Mouse (Mus musculus) Muller cell, postnatal 12 days (primary cell): ENCODE measurements at regions not wholly inside any gene's neighbourhood (a gene's known extent, or its start where the extent isn't known, plus 50 kb on each side); places are given as distances from the start of the nearest gene placed in this dataset.

Source experiments
- DNase-seq: peaks from one replicate; pipeline ENCODE4 v3.0.0-alpha.2; 2015; ENCODE audit errors: inconsistent ontology term

DNA sequence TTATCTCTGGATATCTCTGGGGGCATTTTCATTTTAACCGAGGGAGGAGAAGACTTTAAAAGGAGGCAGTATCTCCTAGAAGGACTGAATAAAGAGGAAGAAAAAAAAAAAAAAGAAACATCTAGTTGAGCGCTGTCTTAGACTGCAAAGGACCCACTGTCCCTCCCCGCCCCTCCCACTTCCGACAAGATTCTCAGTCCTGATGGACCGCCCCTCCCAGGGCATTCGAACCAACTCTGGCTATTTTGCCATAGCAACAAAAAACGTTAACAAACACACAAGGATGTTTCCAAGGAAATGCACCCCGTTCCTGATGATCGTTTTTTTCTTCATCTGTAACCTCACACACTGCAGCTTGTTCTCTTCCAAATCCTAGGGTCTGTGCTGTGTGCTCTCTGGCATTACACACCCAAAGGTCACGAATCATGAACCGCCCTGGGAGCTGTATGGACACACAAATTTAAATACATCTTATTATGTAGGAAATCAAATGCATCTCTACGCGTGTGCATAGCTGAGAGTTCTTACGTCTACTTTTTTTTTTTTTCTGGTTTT lies 75.8 kb downstream of the Rnd3 start:
- no peak for DNase-seq

DNA sequence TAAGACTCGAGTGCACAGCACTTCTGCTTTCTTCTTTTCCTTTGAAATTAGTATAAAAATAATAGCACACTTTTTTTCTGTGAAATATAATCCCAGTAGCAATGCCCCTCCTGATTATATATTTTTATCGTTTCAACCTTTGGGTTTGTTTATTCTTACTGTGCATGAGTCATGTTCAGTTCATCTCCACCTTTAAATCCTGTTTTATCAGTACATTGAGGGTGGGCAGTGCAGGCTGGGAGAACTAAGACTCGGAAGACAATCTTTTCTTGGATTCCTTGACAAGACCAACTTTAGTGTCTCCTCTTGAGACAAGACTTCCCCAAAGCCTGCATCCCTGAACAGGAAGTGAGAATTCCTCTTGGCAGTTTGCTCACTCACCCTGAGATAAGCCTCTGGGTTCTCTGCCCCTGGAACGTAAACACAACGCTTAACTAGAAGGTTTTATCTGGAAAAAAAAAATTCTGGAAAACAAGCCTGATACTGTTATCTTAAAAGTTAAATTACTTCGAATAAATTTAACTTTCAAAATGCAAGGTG lies 76.5 kb downstream of the Rnd3 start:
- no peak for DNase-seq

DNA sequence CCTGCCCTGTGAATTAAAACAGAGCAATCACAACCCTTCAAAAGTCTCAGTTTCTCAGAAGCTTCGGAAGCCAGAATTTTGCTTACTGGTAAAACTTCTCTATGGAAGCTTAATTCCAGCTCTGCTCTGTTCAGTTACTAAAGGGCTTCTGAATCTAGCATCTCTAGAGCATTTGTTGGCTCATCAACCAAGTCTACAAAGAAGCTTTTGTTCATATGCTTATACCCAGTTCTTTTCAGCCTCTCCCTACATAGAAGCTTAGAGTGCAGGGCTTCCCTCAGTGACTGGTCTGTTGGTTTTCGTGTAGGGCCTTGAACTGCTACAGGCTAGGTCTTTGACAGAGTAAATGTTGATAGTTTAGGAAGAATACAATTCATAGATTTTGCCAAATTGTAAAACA lies 78.0 kb downstream of the Rnd3 start:
- no peak for DNase-seq

DNA sequence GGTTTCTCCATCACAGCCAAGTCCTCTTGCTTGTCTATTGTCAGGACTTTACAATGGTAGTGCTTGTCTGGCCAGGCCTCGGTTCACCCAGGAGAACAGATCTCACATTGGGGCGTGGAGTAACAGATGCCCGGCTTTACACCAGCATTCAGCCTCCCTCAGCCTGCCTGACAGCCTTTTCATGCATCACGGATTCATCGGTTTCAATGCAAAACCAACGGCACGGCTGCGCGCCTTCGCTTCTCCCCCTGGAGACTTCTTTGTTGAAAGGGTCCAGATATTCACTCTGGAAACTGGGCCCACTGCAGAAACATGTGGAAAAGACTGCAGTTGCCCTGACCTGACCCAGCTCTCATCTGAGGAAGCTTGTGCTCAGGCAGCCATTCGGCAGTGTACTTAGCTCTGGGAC lies 82.5 kb downstream of the Rnd3 start:
- peak; percentile 24 for DNase-seq

DNA sequence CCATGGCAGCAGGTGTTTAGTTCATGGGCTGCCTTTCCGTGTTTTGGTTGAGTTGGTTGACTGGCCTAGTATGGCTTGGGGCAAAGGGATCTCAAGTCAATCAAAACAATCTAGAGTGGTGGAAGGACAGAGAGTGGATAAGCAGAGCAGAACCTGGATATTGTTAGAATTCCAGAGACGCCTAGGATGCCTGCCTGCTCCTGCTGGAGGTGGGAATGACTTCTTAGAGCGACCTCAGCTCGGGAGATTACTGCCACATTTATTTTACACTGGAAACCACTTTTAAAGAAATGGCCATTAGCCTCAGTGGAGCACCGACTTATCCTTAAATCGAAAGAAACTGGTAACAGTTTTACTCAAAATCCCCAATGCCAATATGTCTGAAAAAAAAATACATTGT lies 83.1 kb downstream of the Rnd3 start:
- DNase-seq = no peak

DNA sequence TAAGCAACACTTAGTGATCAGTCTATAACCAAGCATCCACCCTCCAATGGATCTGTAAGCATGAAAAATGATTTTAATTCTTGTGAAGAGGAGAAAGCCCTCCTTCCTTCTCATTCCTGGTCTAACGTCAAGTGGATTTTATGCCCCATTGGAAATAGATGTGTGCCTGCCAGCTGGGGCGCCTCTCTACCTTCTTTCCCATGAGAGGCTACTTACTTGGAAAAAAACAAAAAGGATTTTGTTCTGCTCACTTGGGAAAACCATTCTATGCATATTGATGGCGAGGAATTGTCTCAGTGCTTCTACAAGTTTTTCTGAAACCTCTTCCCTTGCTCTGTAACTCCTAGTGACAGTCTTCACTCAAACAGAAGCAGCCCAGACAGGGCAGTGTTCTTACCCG lies 84.1 kb downstream of the Rnd3 start:
- no peak for DNase-seq

DNA sequence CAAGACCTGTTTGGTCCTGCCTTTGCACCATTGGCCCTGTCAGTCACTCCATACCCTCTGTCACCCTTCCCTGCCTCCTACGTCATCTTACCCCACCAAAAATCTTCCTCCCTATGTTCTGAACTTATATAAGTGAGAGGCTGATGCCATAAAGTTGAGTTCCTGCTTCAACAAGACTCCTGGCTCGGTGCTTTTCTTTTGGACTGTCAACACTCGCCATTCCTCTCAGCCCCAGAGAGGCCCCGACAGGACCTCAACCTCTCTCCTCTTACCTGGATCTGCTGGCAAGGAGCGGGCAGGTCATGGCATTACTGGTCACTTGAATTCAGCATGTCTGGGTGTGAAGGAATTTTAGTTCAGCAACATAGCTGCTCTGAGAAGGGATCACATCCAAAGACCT lies 86.9 kb downstream of the Rnd3 start:
- DNase-seq = no peak

DNA sequence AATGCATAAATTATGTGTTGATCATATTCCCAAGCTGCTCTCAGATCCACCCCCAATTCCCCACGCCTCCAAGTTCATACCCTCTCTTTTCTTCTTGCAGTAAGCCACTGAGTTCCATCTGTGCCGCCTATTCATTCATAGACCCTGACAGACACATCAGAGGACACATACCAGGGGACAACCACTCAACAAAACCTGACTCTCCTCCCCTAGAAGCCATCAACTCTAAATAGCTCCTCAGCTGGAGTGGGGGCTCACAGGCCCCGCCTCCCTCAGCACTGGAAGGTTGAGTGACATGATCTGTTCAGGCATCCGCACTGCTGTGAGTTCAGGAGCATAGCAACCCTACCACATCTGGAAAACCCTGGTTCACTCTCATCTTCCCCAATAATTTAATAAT lies 90.8 kb downstream of the Rnd3 start:
- DNase-seq = no peak

DNA sequence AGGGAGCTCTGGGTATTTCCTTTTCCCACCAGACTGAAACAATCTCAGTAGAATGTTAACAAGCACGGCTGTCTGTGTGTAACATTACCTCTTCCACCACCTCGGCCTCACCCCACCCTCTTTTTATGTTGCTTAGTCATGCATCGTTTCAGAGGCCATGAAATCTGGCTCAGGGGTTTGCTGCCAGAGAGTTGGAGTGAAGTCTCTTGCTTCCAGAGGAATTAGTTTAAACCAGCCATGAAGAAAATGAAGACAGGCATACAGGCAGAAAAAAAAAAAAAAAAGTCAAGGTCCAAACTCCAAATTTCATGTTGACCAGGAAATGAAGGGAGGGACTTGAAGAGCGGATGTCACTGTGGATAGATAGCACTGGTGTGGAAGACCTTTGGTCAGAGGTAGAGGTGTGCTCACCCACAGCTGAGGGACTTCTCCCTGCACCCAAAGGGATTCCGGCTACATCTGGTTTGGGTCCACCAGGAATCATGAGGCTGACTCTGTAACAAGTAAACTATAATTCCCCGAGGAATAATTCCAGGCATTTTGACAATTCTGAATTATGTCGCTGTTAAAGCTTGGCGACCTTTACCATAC lies 92.7 kb downstream of the Rnd3 start:
- DNase-seq = peak; percentile 83

DNA sequence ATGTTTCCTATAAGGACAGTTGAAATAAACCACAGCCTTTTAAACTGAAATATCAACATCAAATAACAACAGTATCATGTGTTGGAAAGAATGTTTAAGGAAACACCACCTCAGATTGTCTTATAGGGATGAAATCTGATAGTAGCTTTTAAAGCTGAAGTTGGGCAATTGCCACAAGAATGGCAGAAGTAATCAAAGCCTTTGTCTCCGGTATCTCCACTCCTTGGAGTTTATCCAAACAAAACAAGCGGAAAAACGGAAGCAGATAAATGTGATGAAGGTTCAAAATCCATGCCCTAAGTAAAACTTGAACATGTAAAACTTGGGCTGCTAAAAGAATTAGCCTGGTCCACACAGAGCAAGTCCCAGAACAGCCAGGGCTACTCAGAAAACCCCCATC lies 93.6 kb downstream of the Rnd3 start:
- DNase-seq = no peak

DNA sequence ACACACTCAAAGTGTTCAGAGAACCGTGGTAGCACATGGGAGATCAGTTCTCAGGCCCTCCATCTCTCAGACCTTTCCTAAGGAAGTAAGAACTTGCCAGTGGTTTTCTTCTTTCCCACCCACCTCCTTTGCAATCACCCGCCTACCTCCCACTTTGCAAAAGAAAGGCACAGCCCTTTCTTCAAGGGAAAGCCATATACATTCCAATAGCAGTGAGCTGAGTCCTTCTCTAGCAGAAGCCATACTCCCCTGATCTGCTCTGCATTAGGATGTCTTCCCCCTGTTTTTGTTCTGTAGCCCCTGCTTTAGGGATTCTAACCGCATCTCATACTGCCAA lies 99.1 kb downstream of the Rnd3 start:
- DNase-seq = no peak

DNA sequence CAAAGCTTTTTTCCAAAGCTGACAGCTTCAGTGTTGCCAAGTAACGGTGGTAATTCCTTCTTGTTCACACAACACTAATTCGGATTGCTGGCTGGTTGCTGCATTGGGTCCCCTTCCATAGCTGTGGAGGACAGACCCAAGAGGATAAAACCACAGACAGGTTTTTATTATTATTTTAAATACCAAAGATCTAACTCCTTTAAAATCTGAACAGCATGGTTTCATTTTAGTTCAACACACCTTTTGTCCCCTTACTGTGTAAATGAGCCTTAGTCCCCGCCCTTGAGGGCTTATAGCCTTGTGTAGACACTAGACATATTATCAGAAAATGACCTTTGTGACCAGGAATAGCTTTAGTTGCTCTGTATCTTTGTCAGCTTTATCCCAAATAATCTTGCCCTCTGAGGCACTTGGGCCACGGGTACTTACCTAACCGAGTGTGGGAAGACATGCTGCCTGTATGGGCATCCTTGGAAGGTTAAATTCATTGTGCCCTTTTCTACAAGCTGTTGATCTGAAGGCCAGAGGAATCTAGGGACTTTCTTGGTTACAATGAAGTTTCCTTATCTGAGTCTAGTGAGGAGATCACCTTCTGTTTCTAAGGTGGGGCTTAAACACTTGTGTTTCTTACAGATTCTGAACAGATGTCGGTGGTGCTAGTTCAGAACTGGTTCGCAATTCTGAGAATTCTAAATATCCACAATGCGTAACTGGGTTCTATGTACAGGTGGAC lies 99.6 kb downstream of the Rnd3 start:
- no peak for DNase-seq

DNA sequence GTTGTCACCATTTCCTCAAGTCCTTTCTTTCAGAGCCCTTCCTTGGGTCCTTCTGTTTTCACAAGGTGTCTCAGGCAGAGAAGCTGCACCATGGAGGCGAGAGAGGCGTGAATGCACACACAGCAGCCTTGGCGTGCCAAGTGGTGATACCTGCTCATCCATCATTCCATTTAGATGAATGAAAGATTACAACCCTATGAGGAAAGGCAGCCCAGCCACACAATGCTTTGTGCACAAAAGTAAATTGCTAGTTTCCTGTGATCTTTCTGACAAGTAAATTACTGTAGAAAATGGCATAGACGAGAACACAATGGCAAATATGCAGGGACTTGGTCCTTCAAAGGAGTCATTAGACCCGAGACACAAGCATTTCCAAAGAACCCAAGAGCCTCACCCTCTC lies 101.4 kb downstream of the Rnd3 start:
- DNase-seq = no peak

DNA sequence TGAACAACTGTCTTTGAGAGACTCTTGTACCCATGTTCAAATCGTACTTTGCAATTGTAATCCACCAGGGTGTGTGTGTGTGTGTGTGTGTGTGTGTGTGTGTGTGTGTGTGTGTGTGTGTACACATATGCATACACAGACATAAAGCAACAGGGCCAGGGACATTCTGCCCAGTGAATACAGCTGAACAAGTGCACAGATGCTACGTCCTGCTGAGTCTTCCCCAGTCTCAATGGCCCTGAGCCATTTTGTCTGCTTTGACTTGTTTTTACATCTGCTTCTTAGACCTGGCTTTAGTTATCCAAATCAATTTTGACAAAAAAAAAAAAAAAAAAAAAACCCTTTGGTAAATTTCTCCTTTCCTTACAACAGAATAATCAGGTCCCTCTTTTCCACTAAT lies 103.3 kb downstream of the Rnd3 start:
- no peak for DNase-seq

DNA sequence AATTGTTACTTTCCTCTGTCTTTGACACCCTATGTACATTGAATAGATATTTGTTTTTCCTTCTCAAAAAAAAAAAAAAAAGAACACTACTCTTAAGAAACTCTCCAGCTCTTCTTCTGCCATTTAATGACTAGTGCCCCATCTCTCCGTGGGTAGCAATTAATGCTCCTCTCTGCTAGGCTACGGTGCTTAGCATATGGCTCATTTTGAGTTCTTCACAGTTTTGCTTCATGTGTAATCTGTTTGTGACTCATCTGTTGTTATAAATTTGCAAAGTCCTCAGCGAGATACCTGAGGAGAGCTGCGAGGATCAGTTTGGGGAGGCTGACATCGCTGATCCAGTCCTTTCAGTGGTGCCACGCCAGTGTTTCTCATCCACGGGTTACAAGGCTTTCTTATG lies 107.8 kb downstream of the Rnd3 start:
- DNase-seq = no peak

DNA sequence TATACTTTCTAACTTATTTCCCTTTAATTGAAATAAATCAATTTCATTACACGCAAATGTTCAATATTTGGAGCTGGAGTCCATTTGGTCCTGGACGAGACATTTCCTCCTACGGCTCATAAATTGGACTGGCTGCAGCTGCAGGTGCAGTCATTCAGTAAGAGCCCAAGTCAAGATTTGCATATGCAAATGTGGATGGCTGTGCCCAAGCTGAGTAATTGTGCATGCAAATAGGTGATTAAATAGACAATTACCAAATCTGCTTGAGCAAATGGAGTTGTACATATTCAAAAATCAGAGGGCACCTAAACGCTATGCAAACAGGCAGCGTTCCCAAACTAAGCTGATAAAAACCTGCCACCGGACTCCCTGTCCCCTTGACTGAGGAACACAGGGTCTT lies 110.2 kb downstream of the Rnd3 start:
- no peak for DNase-seq

DNA sequence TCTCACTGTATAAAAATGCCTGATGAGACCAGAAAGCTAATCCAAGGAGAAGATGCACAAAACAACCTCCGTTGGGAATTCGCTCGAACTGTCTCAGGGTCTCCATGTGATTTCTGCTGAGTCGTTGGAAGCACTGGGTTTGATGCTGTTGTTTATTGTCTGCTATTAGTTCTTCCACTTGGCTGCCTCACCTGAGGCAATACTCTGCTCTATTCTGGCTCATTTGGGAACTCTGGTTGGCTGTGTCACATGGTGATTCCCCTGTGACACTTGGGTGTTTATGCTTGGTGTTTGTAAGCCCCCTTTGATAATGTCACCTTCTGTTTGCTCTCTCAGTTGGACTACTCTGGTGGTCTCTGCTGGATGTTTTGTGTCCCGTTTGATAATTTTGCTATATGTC lies 111.9 kb downstream of the Rnd3 start:
- DNase-seq = no peak

DNA sequence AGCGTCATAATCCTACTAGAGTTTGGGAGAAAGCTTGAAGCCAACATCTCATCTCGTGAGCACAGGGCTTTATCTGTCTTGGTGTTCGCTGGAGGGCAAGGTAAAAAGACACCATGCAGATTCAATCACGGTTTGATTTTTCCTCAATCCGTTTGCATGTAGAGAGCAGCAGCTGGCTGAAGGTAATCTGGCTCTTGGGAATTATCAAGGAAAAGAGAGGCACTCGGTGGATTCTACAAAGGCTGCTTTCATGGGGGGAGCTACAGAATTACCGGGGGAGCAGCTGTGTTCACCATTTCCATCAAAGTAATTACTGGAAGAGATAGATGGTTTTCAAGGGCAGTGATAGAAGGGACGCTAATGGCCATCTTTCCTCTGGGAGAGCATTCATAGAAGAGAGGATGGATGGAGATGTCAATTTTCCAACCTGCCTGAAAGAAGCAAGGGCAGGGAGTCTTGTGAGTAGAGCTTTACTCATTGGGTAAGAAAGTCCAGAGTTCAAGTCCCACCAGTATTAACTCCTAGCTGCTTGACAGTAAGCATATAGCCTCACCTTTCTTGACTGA lies 112.6 kb downstream of the Rnd3 start:
- no peak for DNase-seq

DNA sequence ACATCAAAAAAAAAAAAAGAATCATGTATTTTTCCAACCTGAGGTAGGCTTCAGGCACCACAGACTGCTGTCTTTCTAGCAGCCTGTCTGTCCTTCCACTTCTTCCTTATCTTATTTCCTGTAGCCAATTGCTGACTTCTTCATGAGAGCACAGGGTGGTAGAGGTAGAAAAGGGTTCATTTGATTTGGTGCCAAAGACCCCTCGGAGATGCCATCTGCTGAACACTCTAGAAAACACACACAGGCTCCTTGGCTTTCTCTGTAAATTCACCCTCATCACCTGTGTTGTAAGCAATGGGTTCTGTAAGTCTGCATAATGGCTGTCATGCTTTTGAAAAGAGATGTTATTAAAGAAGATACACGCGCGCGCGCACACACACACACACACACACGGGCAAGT lies 115.0 kb downstream of the Rnd3 start:
- no peak for DNase-seq

DNA sequence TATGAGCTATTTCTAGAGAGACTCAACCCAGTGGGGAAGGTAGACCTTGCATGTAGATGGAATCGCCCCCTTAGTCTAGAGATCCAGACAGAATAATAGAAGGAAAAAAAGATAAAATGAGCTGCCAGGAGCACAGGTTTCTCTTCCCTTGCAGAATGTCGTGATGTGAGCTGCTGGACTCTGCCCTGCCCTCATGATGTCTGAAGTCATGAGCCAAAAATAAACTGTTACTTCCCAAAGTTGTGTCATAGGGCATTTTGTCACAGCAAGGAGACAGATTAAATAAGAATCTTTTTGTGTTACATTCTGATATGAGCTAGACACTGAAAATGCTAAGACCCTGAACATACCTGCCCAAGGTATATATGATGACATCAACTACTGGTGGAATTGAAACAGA lies 126.4 kb downstream of the Rnd3 start:
- DNase-seq = no peak

DNA sequence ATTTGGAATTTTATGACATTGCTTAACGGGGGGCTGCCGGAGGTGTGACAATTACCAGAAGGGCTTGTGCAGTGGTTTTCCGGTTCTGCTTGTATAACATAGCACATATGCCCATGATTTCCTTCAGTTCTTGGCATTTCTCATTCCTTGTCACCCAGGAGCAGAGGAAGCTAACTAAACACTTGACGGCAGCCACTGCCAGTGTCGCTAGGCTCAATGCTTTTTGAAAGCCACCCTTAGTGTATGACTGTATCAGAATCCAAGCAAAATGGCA lies 132.8 kb downstream of the Rnd3 start:
- DNase-seq = no peak

DNA sequence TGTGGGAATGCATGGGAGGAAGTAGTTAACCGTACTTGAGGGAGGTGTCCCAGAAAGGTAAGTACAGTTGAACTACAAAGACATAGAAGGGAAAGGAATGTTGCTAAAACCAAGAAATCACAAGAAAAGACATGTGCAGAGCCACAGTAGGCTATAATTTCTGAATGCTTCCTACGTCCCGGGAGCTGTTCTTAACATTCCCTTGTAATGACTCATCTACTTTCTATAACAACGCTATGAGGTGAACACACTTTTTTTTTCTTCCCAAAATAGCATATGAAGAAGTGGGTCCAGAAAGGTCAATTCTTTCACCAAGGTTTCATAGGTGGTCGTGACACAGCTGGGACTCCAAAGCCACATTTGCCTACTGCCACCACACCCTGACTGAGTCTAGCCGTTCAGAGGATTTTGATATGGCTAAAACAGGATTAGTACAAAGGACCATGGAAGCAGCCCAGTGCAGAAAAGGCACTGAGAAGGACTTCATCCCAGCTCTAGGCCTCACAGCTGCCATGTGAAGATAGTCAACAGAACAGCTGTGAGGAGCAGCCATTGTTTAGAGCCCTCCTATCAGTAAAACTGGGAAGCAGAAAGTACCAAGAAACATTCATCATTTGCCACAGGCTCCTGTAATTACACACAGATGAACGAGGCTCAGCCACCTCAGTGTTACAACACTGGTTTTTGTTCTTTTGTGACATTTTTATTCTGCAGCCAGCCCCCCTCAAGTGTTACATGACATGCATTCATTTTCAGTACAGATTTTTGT lies 133.4 kb downstream of the Rnd3 start:
- DNase-seq = no peak

DNA sequence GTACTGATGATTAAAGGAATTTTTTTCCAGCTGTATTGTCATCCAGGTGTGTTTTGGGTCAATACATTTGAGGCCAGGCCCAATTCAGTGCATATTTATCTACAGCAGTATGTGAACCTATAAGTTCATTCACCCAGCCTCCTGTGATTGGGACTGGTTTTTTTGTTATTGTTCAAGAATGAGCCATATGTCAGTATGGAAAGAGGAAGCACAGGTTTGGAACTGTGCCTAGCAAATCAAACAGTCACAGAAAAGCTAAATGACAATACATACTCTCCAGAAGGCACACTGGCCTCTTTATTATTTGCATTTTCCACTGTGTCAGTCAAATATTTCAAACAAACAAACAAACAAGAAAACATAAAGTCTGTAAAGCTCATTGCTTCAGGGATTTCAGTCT lies 134.7 kb downstream of the Rnd3 start:
- no peak for DNase-seq
